Mouse (Mus musculus): ENCODE data around the gene Gstm3. TPM values are rescaled to one million over a fixed set of nuclear protein-coding genes. Genes with fewer than 3 reads are reported as not detected.
"Not testable (repeated sequence)": the region's sequence is repeated elsewhere in the genome, so short reads cannot be mapped to it uniquely, and the experiment has no call there.

The Gstm3 gene
- polyA plus RNA-seq, 1 experiment from 2014 or later: not detected

- H3K9ac ChIP-seq (replicated peaks; ENCODE audit: low read length): no peak overlapping the region
- H3K27ac ChIP-seq (replicated peaks; ENCODE audit: low read depth, low read length): no peak overlapping the region
- no peaks in the 10 kb centered on the region for H3K36me3 ChIP-seq (ENCODE audit: control insufficient read depth, insufficient read depth, low read length)
- 80% methylated on average over 3 of the region's 3 CpGs for WGBS
- H3K4me2 ChIP-seq (ENCODE audit: low read length): no peak overlapping the region
- DNase-seq (no peak), ATAC-seq (ENCODE audit: low FRiP score, low TSS enrichment) (no peak)
- H3K4me1 ChIP-seq (ENCODE audit: control insufficient read depth, insufficient read depth, low read length): no peaks in the 10 kb centered on the region
- H3K27me3 ChIP-seq (ENCODE audit: control insufficient read depth, insufficient read depth, low read length): no peaks in the 10 kb centered on the region
- no peaks in the 10 kb centered on the region for H3K9me3 ChIP-seq (ENCODE audit: control insufficient read depth, low read length)
- H3K4me3 ChIP-seq (replicated peaks; ENCODE audit: low read depth, low read length): no peak overlapping the region
These were observed 14.7 kb upstream of the Gstm3 start for GRCm38 (mm10) chr3:107983771-107984170.

- 76% methylated on average over 6 of the region's 6 CpGs for WGBS
These were observed 13.6 kb upstream of the Gstm3 start for GRCm38 (mm10) chr3:107982726-107983125.

GRCm38 (mm10) chr3:107981261-107981660, 12.2 kb upstream of the Gstm3 start:
- ATAC-seq (ENCODE audit: low FRiP score, low TSS enrichment) (no peak), DNase-seq (no peak)
- WGBS: 66% methylated on average over 3 of the region's 3 CpGs
- no peaks in the 10 kb centered on the region for H3K9me3 ChIP-seq (ENCODE audit: control insufficient read depth, low read length)
- no peaks in the 10 kb centered on the region for H3K36me3 ChIP-seq (ENCODE audit: control insufficient read depth, insufficient read depth, low read length)
- no peak overlapping the region for H3K9ac ChIP-seq (replicated peaks; ENCODE audit: low read length)
- H3K4me3 ChIP-seq (replicated peaks; ENCODE audit: low read depth, low read length): no peak overlapping the region
- no peaks in the 10 kb centered on the region for H3K4me1 ChIP-seq (ENCODE audit: control insufficient read depth, insufficient read depth, low read length)
- no peak overlapping the region for H3K27ac ChIP-seq (replicated peaks; ENCODE audit: low read depth, low read length)
- no peaks in the 10 kb centered on the region for H3K27me3 ChIP-seq (ENCODE audit: control insufficient read depth, insufficient read depth, low read length)
- H3K4me2 ChIP-seq (ENCODE audit: low read length): no peak overlapping the region

More at GRCm38 (mm10) chr3:107982726-107983125, 13.6 kb upstream of the Gstm3 start:
- Histone ChIP-seq H3K4me2 (ENCODE audit: low read length) (no peak overlapping the region), H3K9me3 (ENCODE audit: control insufficient read depth, low read length) (no peaks in the 10 kb centered on the region), H3K27ac (replicated peaks; ENCODE audit: low read depth, low read length) (no peak overlapping the region), H3K27me3 (ENCODE audit: control insufficient read depth, insufficient read depth, low read length) (no peaks in the 10 kb centered on the region), H3K9ac (replicated peaks; ENCODE audit: low read length) (no peak overlapping the region), H3K4me1 (ENCODE audit: control insufficient read depth, insufficient read depth, low read length) (no peaks in the 10 kb centered on the region), H3K4me3 (replicated peaks; ENCODE audit: low read depth, low read length) (no peak overlapping the region), H3K36me3 (ENCODE audit: control insufficient read depth, insufficient read depth, low read length) (no peaks in the 10 kb centered on the region)
- DNase-seq (no peak), ATAC-seq (ENCODE audit: low FRiP score, low TSS enrichment) (no peak)

- Histone ChIP-seq H3K9me3 (ENCODE audit: control insufficient read depth, low read length) (no peaks in the 10 kb centered on the region), H3K4me3 (replicated peaks; ENCODE audit: low read depth, low read length) (no peak overlapping the region), H3K9ac (replicated peaks; ENCODE audit: low read length) (no peak overlapping the region), H3K4me1 (ENCODE audit: control insufficient read depth, insufficient read depth, low read length) (no peaks in the 10 kb centered on the region), H3K4me2 (ENCODE audit: low read length) (no peak overlapping the region), H3K36me3 (ENCODE audit: control insufficient read depth, insufficient read depth, low read length) (no peaks in the 10 kb centered on the region), H3K27me3 (ENCODE audit: control insufficient read depth, insufficient read depth, low read length) (no peaks in the 10 kb centered on the region), H3K27ac (replicated peaks; ENCODE audit: low read depth, low read length) (no peak overlapping the region)
- 88% methylated on average over 3 of the region's 3 CpGs for WGBS
- DNase-seq (no peak), ATAC-seq (ENCODE audit: low FRiP score, low TSS enrichment) (no peak)
These were observed 8.6 kb upstream of the Gstm3 start for GRCm38 (mm10) chr3:107977691-107978090.

- H3K27me3 ChIP-seq (ENCODE audit: control insufficient read depth, insufficient read depth, low read length): no peaks in the 10 kb centered on the region
- DNase-seq: no peak
- WGBS: 82% methylated on average over 1 of the region's 1 CpGs
- no peaks in the 10 kb centered on the region for H3K4me1 ChIP-seq (ENCODE audit: control insufficient read depth, insufficient read depth, low read length)
- H3K27ac ChIP-seq (replicated peaks; ENCODE audit: low read depth, low read length): no peak overlapping the region
- no peak overlapping the region for H3K4me2 ChIP-seq (ENCODE audit: low read length)
- no peaks in the 10 kb centered on the region for H3K9me3 ChIP-seq (ENCODE audit: control insufficient read depth, low read length)
- ATAC-seq (ENCODE audit: low FRiP score, low TSS enrichment): no peak
- no peak overlapping the region for H3K4me3 ChIP-seq (replicated peaks; ENCODE audit: low read depth, low read length)
- H3K9ac ChIP-seq (replicated peaks; ENCODE audit: low read length): no peak overlapping the region
- H3K36me3 ChIP-seq (ENCODE audit: control insufficient read depth, insufficient read depth, low read length): no peaks in the 10 kb centered on the region
These were observed 5.2 kb upstream of the Gstm3 start for GRCm38 (mm10) chr3:107974237-107974636.

- Histone ChIP-seq H3K27ac (replicated peaks; ENCODE audit: low read depth, low read length) (no peak overlapping the region), H3K9ac (replicated peaks; ENCODE audit: low read length) (no peak overlapping the region), H3K27me3 (ENCODE audit: control insufficient read depth, insufficient read depth, low read length) (no peaks in the 10 kb centered on the region), H3K4me3 (replicated peaks; ENCODE audit: low read depth, low read length) (no peak overlapping the region), H3K4me1 (ENCODE audit: control insufficient read depth, insufficient read depth, low read length) (no peaks in the 10 kb centered on the region), H3K36me3 (ENCODE audit: control insufficient read depth, insufficient read depth, low read length) (no peaks in the 10 kb centered on the region), H3K9me3 (ENCODE audit: control insufficient read depth, low read length) (no peaks in the 10 kb centered on the region), H3K4me2 (ENCODE audit: low read length) (no peak overlapping the region)
- ATAC-seq (ENCODE audit: low FRiP score, low TSS enrichment) (no peak), DNase-seq (no peak)
- 91% methylated on average over 3 of the region's 3 CpGs for WGBS
These were observed 3.0 kb upstream of the Gstm3 start for GRCm38 (mm10) chr3:107972070-107972469.

GRCm38 (mm10) chr3:107971101-107971500, 2.0 kb upstream of the Gstm3 start:
- not testable (repeated sequence) for H3K9ac ChIP-seq (replicated peaks; ENCODE audit: low read length); H3K27ac ChIP-seq (replicated peaks; ENCODE audit: low read depth, low read length); H3K27me3 ChIP-seq (ENCODE audit: control insufficient read depth, insufficient read depth, low read length); H3K4me2 ChIP-seq (ENCODE audit: low read length); H3K4me3 ChIP-seq (replicated peaks; ENCODE audit: low read depth, low read length); ATAC-seq (ENCODE audit: low FRiP score, low TSS enrichment); DNase-seq; H3K4me1 ChIP-seq (ENCODE audit: control insufficient read depth, insufficient read depth, low read length); H3K9me3 ChIP-seq (ENCODE audit: control insufficient read depth, low read length); H3K36me3 ChIP-seq (ENCODE audit: control insufficient read depth, insufficient read depth, low read length)
- 53% methylated on average over 3 of the region's 3 CpGs for WGBS

GRCm38 (mm10) chr3:107966631-107967030, 2.5 kb downstream of the Gstm3 start:
- Histone ChIP-seq H3K4me3 (replicated peaks; ENCODE audit: low read depth, low read length) (no peak overlapping the region), H3K9me3 (ENCODE audit: control insufficient read depth, low read length) (no peaks in the 10 kb centered on the region), H3K9ac (replicated peaks; ENCODE audit: low read length) (no peak overlapping the region), H3K4me1 (ENCODE audit: control insufficient read depth, insufficient read depth, low read length) (peaks cover 7% of the 10 kb centered on the region; the same call in 1 of the 2 replicates), H3K36me3 (ENCODE audit: control insufficient read depth, insufficient read depth, low read length) (no peaks in the 10 kb centered on the region), H3K27ac (replicated peaks; ENCODE audit: low read depth, low read length) (no peak overlapping the region), H3K4me2 (ENCODE audit: low read length) (no peak overlapping the region), H3K27me3 (ENCODE audit: control insufficient read depth, insufficient read depth, low read length) (no peaks in the 10 kb centered on the region)
- ATAC-seq (ENCODE audit: low FRiP score, low TSS enrichment): no peak
- 94% methylated on average over 5 of the region's 5 CpGs for WGBS
- no peak for DNase-seq

- ATAC-seq (ENCODE audit: low FRiP score, low TSS enrichment): no peak
- WGBS: 77% methylated on average over 1 of the region's 1 CpGs
These were observed 3.5 kb downstream of the Gstm3 start for GRCm38 (mm10) chr3:107965592-107965991.

More at GRCm38 (mm10) chr3:107965592-107965991, 3.5 kb downstream of the Gstm3 start:
- Histone ChIP-seq H3K27ac (replicated peaks; ENCODE audit: low read depth, low read length) (no peak overlapping the region), H3K4me1 (ENCODE audit: control insufficient read depth, insufficient read depth, low read length) (peaks cover 7% of the 10 kb centered on the region; the same call in 1 of the 2 replicates), H3K4me3 (replicated peaks; ENCODE audit: low read depth, low read length) (no peak overlapping the region), H3K9ac (replicated peaks; ENCODE audit: low read length) (no peak overlapping the region), H3K36me3 (ENCODE audit: control insufficient read depth, insufficient read depth, low read length) (no peaks in the 10 kb centered on the region), H3K9me3 (ENCODE audit: control insufficient read depth, low read length) (no peaks in the 10 kb centered on the region), H3K27me3 (ENCODE audit: control insufficient read depth, insufficient read depth, low read length) (no peaks in the 10 kb centered on the region), H3K4me2 (ENCODE audit: low read length) (no peak overlapping the region)
- DNase-seq: no peak

Data from midbrain, embryonic 14.5 days (tissue).